Mouse (Mus musculus) adipocyte (in vitro differentiated cells): ENCODE data around the gene Plek.

Source experiments
- DNase-seq: peaks from one replicate; pipeline ENCODE4 v3.0.0-alpha.2; 2016; ENCODE audit warnings: low spot score

Gene Plek

GRCm38 (mm10) chr11:17000353-17001334 is 51.5 kb downstream of the Plek start:
- no peak for DNase-seq

DNA sequence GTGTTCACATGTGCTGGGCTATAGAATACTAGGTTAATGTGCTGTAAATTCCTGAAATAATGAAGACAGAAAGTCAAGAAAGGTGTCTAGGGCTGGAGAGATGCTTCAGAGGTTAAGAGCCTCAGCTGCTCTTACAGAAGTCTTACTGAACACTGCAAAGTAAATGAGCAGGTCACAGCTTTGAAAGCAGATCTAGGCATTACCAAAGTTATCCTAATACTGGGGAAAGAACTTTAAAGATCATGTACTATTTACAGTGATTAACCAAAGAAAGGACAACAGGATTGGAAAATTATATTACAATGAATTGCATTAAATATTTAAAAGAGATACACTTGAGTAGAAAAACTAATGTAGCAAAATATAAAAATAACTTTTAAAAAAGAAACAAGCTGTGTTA is 52.2 kb downstream of the Plek start:
- no peak for DNase-seq

DNA sequence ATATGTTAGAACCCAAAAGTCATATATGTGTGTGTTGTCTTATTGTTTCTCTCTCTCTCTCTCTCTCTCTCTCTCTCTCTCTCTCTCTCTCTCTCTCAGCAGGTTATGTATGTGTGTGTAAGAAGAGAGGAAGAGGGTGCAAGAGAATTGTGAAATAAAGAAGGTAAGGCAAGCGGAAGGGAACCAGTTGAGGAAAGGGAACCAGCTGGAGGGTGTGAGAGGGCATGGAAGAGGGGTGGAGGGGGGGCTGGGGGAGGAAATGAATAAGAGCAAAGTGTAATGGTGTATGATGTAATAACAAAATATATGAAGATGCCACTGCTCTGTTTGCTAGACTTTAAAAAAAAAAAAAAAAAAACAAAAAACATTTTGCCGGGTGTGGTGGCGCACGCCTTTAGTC is 52.8 kb downstream of the Plek start:
- DNase-seq, result no peak

- no peak for DNase-seq
These were observed 54.7 kb downstream of the Plek start for GRCm38 (mm10) chr11:16997465-16997864.

GRCm38 (mm10) chr11:16996818-16997217 is 55.4 kb downstream of the Plek start:
- DNase-seq, result no peak

DNA sequence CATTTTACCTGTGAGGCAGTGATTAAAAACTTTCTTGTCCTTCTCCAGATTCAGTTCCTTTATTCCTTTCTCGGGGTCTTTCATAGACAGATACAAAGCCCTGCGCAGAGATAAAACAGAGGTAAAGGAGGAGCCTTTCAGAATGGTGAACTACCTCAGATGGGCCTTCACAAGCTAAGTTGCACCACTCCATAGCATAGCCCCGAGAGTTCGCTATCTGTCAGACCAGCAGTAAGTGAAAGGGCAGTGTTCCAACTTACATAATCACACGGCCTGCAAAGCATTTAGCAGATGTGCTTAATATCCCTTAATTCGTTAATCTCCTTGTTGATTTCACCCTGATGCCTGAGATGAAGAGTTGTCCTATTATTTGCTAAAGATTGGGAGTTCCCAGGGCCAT is 59.3 kb downstream of the Plek start:
- no peak for DNase-seq

- DNase-seq, result no peak
These were observed 62.3 kb downstream of the Plek start for GRCm38 (mm10) chr11:16989885-16990284.

DNA sequence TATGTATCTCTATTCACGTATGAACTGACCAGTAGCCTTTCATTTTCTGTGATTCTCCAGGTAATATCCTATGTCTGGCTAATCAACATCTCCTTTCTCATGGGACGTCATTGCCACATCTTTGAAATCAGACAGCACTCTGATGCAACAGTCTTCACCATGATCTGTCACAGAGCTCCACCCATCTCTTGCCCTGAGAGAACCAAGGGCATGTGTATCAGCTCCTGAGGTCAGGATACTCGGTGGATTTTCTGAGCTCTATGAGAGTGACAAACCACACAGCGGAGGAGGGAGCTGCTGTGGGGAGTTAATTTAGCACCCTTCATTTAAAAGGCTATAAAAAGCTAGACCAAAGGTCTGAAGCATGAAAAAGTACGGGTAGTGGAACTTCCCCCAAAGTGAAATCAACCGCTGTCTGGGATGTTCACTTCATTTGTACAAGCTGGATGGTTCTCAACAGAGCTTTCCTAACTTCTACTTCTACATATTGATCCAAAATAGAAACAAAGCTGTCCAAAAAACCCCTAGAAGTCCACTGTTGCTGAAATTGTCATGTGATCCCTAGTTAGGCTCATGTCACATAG is 64.3 kb downstream of the Plek start:
- no peak for DNase-seq

DNA sequence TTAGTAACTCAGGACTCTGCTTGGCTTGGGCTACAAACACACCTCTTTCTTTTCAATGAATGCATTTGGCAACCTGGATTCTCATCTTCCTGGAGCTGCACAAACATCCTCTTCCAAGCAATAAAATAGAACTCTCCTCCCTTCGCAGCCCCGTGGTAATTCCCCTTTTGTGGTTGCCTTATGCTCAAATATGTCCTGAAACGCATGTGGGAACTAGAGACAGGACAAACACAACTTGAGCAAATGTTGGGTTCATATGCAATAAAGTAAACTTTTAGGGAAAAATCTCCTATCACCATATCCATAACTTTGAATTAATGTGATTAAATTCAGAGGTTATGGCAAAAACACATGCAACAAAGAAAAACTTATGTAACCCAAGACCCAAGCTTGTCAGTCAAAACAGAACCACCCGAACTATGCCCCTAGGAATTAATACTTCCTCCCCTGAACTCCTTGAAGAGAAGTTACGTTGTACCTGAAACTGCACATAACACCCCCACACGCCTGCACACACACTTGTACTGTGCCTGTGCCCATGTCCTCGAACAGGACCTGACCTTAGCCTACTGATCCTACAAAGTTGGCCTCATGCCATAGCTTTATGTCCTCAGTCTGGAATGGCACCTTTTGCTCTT is 65.5 kb downstream of the Plek start:
- DNase-seq, result no peak

GRCm38 (mm10) chr11:16978161-16978707 is 73.9 kb downstream of the Plek start:
- DNase-seq, result no peak

DNA sequence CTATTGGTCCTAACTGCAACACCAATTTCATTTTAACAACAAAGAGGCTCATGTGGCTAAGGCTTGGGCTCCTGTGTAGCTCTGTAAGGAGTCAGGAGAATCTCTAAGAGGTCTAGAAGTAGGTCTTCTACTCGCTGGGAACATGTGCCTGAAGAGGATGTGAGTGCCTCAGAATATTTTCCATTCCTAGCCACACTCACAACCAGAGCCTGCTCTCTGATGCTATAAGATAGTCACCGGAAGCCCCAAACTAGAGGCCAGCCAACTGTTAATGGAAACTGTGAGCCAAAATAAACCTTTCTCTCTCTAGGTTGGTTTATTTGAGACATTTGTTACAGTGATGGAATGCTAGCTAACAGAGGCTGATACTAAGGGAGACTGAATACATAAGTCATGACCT is 74.6 kb downstream of the Plek start:
- DNase-seq, result no peak

DNA sequence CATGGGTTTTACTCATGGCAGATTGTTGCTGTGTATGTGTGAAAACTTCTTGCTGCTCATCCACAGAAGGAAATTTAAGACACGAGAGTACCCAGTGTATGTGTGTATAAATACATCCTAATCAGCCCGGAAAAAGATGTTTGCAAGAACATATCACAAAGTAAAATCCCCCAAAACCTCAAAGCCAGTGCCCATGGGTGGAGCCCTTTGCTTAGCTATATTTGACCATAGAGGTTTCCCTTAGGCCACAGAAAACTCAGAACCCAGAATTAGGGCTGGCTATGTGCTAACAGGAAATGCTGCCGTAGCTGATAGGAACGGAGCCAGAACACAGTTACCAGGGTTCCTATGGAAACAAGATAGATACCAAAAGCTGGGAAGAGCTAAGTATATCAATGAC is 75.2 kb downstream of the Plek start:
- DNase-seq, result no peak

- DNase-seq, result no peak
These were observed 79.1 kb downstream of the Plek start for GRCm38 (mm10) chr11:16973086-16973485.

DNA sequence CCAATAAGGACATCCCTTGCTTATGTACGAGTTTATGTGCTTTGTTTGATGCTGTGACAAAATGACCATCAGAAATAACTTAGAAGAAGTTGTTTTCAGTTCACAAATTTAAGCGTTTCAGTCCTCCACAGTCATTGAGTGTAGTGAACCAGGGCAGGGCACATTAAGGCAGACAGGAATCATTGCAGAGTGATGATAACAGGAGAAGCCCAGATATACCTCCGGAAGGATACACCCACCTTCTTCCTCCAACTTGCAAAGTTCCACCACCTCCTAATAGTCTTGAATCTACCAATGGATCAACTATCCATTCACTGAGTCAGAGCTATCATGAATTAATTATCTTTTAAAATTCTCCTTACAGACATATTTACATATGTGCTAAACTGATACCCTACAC is 80.2 kb downstream of the Plek start:
- DNase-seq, result no peak

- DNase-seq, result no peak
These were observed 82.5 kb downstream of the Plek start for GRCm38 (mm10) chr11:16969650-16970049.

- DNase-seq, result peak; percentile 56
These were observed 84.4 kb downstream of the Plek start for GRCm38 (mm10) chr11:16967806-16968205.

DNA sequence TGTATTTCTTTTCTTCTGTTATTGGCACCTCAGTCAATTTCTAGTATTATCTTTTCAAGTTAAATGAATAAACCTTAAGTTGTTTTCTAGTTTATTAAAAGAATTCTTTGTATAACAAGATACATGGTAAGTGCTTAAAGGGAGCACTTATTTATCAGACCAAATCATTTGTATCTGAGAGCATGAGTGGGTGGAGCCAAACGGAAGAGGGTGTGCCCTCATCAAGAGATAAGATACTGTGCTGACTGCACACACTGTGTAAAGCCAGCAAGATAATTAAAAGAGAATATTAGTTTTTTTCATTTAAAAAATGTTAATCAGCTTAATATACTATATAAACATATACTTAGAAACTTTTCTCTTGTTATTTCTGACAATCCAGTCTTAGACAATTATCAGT is 93.7 kb downstream of the Plek start:
- DNase-seq, result no peak

DNA sequence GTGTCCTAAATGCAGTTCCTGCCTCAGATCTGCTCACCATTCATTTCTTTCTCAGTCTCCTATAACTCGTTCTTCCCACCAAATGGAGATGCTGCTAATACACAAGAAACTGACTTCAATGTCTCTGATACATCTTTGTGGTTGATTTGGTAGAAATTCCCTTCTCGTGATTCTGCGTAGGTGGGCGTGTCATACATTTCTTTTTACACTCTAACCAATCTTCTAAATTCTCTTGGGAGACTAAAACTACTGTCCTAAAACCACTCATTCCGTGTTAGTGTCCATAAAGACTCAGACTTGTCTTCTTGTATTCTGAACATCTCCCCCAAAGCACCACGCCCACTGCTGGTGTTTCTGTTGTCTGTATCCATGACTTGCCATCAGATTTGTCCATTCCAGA is 95.2 kb downstream of the Plek start:
- no peak for DNase-seq

- DNase-seq, result no peak
These were observed 95.9 kb downstream of the Plek start for GRCm38 (mm10) chr11:16956115-16956862.

- no peak for DNase-seq
These were observed 100.5 kb downstream of the Plek start for GRCm38 (mm10) chr11:16951761-16952010.

DNA sequence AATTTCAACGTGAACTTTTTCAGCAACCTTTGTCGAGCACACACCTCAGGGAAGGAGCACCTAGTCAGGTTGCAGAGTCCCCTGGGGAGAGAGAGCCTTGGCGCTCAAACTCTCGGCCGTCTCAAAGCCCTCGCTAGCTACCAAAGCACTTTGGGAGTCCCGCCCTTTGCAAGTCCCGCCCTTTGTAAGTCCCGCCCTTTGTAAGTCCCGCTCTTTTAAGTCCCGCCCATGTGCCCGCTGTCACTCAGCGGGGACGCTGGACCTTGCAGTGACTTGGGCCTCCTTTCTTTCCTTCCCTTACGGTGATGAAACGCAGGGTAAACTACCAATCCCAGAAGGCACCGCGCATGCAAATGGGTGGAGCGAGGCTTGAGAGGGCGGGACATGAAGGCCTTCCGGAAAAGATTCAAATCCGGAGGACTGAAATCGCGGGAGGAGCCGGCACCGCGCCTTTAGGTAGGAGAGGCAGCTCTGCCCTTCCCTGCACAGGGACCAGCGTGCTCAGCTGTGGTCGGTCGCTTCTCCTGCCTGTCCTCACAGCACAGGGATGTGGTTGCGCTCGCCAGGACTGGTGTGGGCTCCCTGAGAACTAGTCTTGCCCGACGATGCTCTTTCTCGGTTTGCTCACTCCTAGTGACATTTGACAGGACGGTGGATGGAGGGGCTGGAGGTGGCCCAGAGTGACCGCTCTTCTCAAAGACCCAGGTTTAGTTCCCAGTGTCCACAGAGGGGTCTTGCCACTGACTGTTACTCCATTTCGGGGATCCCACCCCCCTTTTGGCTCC is 101.0 kb downstream of the Plek start, which contains the start of gene Fbxo48:
Gene Fbxo48, plus strand, starts transcription at position 400 of the 785 bp plus-strand sequence.
- DNase-seq, result peak; percentile 99
